ENCODE assay signal across 8 mouse cellular contexts in genomic region chr11:108921506-108922455, GRCm38 (mm10). TPM values are rescaled to one million over a fixed set of nuclear protein-coding genes. Genes with fewer than 3 reads are reported as not detected.
A peak's percentile ranks its signal among the peaks of the same experiment; 100 is the strongest.
DNase-seq lines count a peak whose midpoint lies in the region; ATAC-seq and TF ChIP-seq lines count a peak whose summit lies in the region.

No protein-coding gene starts in this region.

- peaks cover 0 to 26% of the 10 kb centered on the region in 2 experiments for H3K36me3 ChIP-seq in CH12.LX (replicated peaks in 1 of 2; ENCODE audit: control insufficient read depth in 1 of 2, insufficient read depth in 1 of 2, low read length in 1 of 2)
- no peaks in the 10 kb centered on the region; the same call in 1 of the 2 replicates for H3K36me3 ChIP-seq in embryonic facial prominence, embryonic 11.5 days (replicated peaks; ENCODE audit: control insufficient read depth, insufficient read depth, low read depth, low read length)
- no peaks in the 10 kb centered on the region for H3K36me3 ChIP-seq in limb, embryonic 15.5 days
- H3K36me3 ChIP-seq in neural tube, embryonic 11.5 days (ENCODE audit: control insufficient read depth, insufficient read depth, low read length): peaks cover 6% of the 10 kb centered on the region

- H3K27ac ChIP-seq in CH12.LX (ENCODE audit: insufficient read depth, low read depth): no peak overlapping the region
- peak overlapping the region; percentile 100 for H3K27ac ChIP-seq in embryonic facial prominence, embryonic 11.5 days (replicated peaks; ENCODE audit: low read depth, low read length)
- H3K27ac ChIP-seq in limb, embryonic 15.5 days: peak overlapping the region; percentile 100
- H3K27ac ChIP-seq in neural tube, embryonic 11.5 days (ENCODE audit: low read depth, low read length): peak overlapping the region; percentile 100

- H3K4me2 ChIP-seq in CH12.LX (ENCODE audit: insufficient read depth, low read depth, poor library complexity, severe bottlenecking): peak overlapping the region; percentile 75
- peak overlapping the region; percentile 85 for H3K4me2 ChIP-seq in embryonic facial prominence, embryonic 11.5 days (ENCODE audit: low read depth, low read length)
- peak overlapping the region; percentile 50 for H3K4me2 ChIP-seq in limb, embryonic 15.5 days
- peak overlapping the region; percentile 86 for H3K4me2 ChIP-seq in neural tube, embryonic 11.5 days (ENCODE audit: low read depth)

- no peak for TF ChIP-seq CTCF in CH12.LX (conservative IDR thresholded peaks at IDR 0.05 in 1 of 2, IDR thresholded peaks at IDR 0.05 in 1 of 2; ENCODE audit: low read depth in 2 of 2, low read length in 2 of 2)

- intact Hi-C loops in heart, postnatal 36 days (cut with DNase I): loop anchor here (10.0 kb wide), 1 partner anchor 443 kb away; the partner anchor contains the start of gene Gna13

- H3K4me3 ChIP-seq in CH12.LX (replicated peaks in 1 of 3; ENCODE audit: low read depth in 2 of 3, low read length in 2 of 3, poor library complexity in 1 of 3): peak overlapping the region; percentile 79 to 96 (median 80)
- H3K4me3 ChIP-seq in embryonic facial prominence, embryonic 11.5 days (ENCODE audit: low read depth, low read length): peak overlapping the region; percentile 91
- H3K4me3 ChIP-seq in limb, embryonic 15.5 days: peak overlapping the region; percentile 73
- peak overlapping the region; percentile 90 for H3K4me3 ChIP-seq in neural tube, embryonic 11.5 days (ENCODE audit: low read depth, low read length)

- WGBS in embryonic facial prominence, embryonic 11.5 days: under 1% methylated on average over 58 of the region's 62 CpGs
- under 1% methylated on average over 56 of the region's 62 CpGs for WGBS in limb, embryonic 15.5 days
- WGBS in neural tube, embryonic 11.5 days: under 1% methylated on average over 60 of the region's 62 CpGs

- in situ Hi-C loops in CH12.LX (cut with MboI; ENCODE audit: low pct_ligation_motif_present, low pct_unique_long_range_greater_than_20kb, low sequenced_read_pairs): loop anchor here (10.0 kb wide), 1 partner anchor 467 kb away; no protein-coding TSS in a partner anchor

- no peak for TF ChIP-seq RAD21 in CH12.LX (IDR thresholded peaks at IDR 0.05; ENCODE audit: low read depth, low read length)

- TF ChIP-seq EP300 in CH12.LX (IDR thresholded peaks at IDR 0.05; ENCODE audit: low read length): no peak

- TF ChIP-seq POLR2A in CH12.LX (IDR thresholded peaks at IDR 0.05; ENCODE audit: low read depth, low read length): no peak

- H3K4me1 ChIP-seq in CH12.LX (ENCODE audit: control insufficient read depth in 1 of 2, insufficient read depth in 2 of 2): peaks cover 14 to 61% of the 10 kb centered on the region in 2 experiments
- H3K4me1 ChIP-seq in embryonic facial prominence, embryonic 11.5 days (ENCODE audit: control insufficient read depth, insufficient read depth, low read length): peaks cover 19% of the 10 kb centered on the region
- H3K4me1 ChIP-seq in limb, embryonic 15.5 days: peaks cover 49% of the 10 kb centered on the region
- peaks cover 36% of the 10 kb centered on the region for H3K4me1 ChIP-seq in neural tube, embryonic 11.5 days (ENCODE audit: control insufficient read depth, insufficient read depth, low read length)

- dilution Hi-C loops in CH12.LX (cut with MboI; ENCODE audit: extremely low pct_ligation_motif_present, extremely low pct_unique_long_range_greater_than_20kb, low sequenced_read_pairs): no loop called here

- H3K9me3 ChIP-seq in CH12.LX (replicated peaks; ENCODE audit: low read length): peaks cover 5% of the 10 kb centered on the region
- no peaks in the 10 kb centered on the region; the same call in 1 of the 2 replicates for H3K9me3 ChIP-seq in embryonic facial prominence, embryonic 11.5 days (replicated peaks; ENCODE audit: control insufficient read depth, low read length)
- H3K9me3 ChIP-seq in limb, embryonic 15.5 days: no peaks in the 10 kb centered on the region
- no peaks in the 10 kb centered on the region for H3K9me3 ChIP-seq in neural tube, embryonic 11.5 days (ENCODE audit: control insufficient read depth, low read length)

- no peak for ATAC-seq in embryonic facial prominence, embryonic 11.5 days (replicated peaks; ENCODE audit: insufficient number of reproducible peaks, low FRiP score, low TSS enrichment, low read depth)
- no peak for ATAC-seq in limb, embryonic 15.5 days (ENCODE audit: insufficient number of reproducible peaks, low FRiP score, low TSS enrichment, low read depth)
- ATAC-seq in neural tube, embryonic 11.5 days (ENCODE audit: insufficient read depth, low FRiP score, low TSS enrichment): peak; percentile 14; the same call in 1 of the 2 replicates

- DNase-seq in adrenal gland, adult 2 months: peak; percentile 69
- no peak for DNase-seq in adrenal gland, postnatal 4 days (ENCODE audit: low spot score in 2 of 2)
- DNase-seq in CH12.LX (ENCODE audit: extremely low read depth): no peak
- peak; percentile 70 for DNase-seq in embryonic facial prominence, embryonic 11.5 days (ENCODE audit: low spot score)
- DNase-seq in heart, postnatal 36 days: peak; percentile 44 to 52
- peak; percentile 68 for DNase-seq in neural tube, embryonic 11.5 days (ENCODE audit: low spot score)
- DNase-seq in natural killer cell, adult 2 months (ENCODE audit: low spot score in 2 of 2): no peak

- H3K27me3 ChIP-seq in CH12.LX (replicated peaks): no peaks in the 10 kb centered on the region
- H3K27me3 ChIP-seq in embryonic facial prominence, embryonic 11.5 days (ENCODE audit: control insufficient read depth, insufficient read depth, low read length): no peaks in the 10 kb centered on the region
- H3K27me3 ChIP-seq in limb, embryonic 15.5 days: no peaks in the 10 kb centered on the region
- H3K27me3 ChIP-seq in neural tube, embryonic 11.5 days (ENCODE audit: control insufficient read depth, insufficient read depth, low read length): no peaks in the 10 kb centered on the region

- H3K79me2 ChIP-seq in CH12.LX (replicated peaks; ENCODE audit: control insufficient read depth, extremely low read depth, insufficient read depth, poor library complexity, severe bottlenecking): peaks cover 19% of the 10 kb centered on the region

- H3K9ac ChIP-seq in CH12.LX (ENCODE audit: insufficient read depth, low read depth): peak overlapping the region; percentile 67
- H3K9ac ChIP-seq in embryonic facial prominence, embryonic 11.5 days (replicated peaks; ENCODE audit: low read length): peak overlapping the region; percentile 92
- peak overlapping the region; percentile 87 for H3K9ac ChIP-seq in limb, embryonic 15.5 days
- H3K9ac ChIP-seq in neural tube, embryonic 11.5 days (ENCODE audit: low read length): peak overlapping the region; percentile 97

TF ChIP-seq in CH12.LX, 34 proteins besides CTCF, POLR2A, EP300 and RAD21:
- TF ChIP-seq CHD2 (IDR thresholded peaks at IDR 0.05; ENCODE audit: low read length) (no peak), RCOR1 (conservative IDR thresholded peaks at IDR 0.05; ENCODE audit: low read depth, low read length) (no peak), TCF12 (IDR thresholded peaks at IDR 0.05; ENCODE audit: low read depth, low read length) (no peak), SIN3A (IDR thresholded peaks at IDR 0.05; ENCODE audit: low read length) (no peak; the same call in 1 of the 2 replicates), BHLHE40 (IDR thresholded peaks at IDR 0.05; ENCODE audit: low read depth, low read length) (no peak), ZMIZ1 (IDR thresholded peaks at IDR 0.05; ENCODE audit: low read depth, low read length) (no peak), GABPA (IDR thresholded peaks at IDR 0.05; ENCODE audit: insufficient replicate concordance, low read depth, low read length) (no peak), MAZ (IDR thresholded peaks at IDR 0.05; ENCODE audit: low read depth, low read length) (no peak; the same call in 1 of the 2 replicates), ZNF384 (IDR thresholded peaks at IDR 0.05; ENCODE audit: low read depth, low read length) (no peak), UBTF (IDR thresholded peaks at IDR 0.05; ENCODE audit: low read depth, low read length) (peak; percentile 91; the same call in 1 of the 2 replicates), ELF1 (IDR thresholded peaks at IDR 0.05; ENCODE audit: low read depth, low read length) (0 out of 2 replicates have a peak, but pooled peaks have one; percentile 5), POLR2AphosphoS2 (IDR thresholded peaks at IDR 0.05; ENCODE audit: low read depth, low read length) (no peak)

RNA-seq across cellular contexts. Expression of gene Axin2, which starts 1.6 kb away (rescaled TPM):
- total RNA-seq in adrenal gland, adult 2 months (2021): 10 to 100 TPM; 28.6 to 47.1 TPM
- 25.7 and 31.4 TPM in 2 replicates for polyA plus RNA-seq in adrenal gland, adult 2 months (2012; rRNA removed)
- 10 to 100 TPM; 48.9 to 52.8 TPM for total RNA-seq in adrenal gland, postnatal 4 days (2021)
- total RNA-seq in CH12.LX (2012; rRNA removed) (16.6 TPM in 2 replicates), CH12.LX (2014; rRNA removed) (12.9 and 14.2 TPM in 2 replicates)
- 27.1 and 29.9 TPM in 2 replicates for polyA plus RNA-seq in CH12.LX (2012; ENCODE audit: insufficient read length, low read depth)
- polyA plus RNA-seq in embryonic facial prominence, embryonic 11.5 days (2014; fragmentation: Nextera tagmentation; extraction: Ambion mirVana): 15.3 and 15.9 TPM in 2 replicates
- total RNA-seq in heart, postnatal 36 days (2021): 1 to 10 TPM; 4.1 to 6.2 TPM
- polyA plus RNA-seq in limb, embryonic 15.5 days (2015; fragmentation: Nextera tagmentation; extraction: Ambion mirVana): 15.8 and 20.3 TPM in 2 replicates
- 16.4 and 21.2 TPM in 2 replicates for polyA plus RNA-seq in neural tube, embryonic 11.5 days (2014; fragmentation: Nextera tagmentation; extraction: Ambion mirVana)

Comparison
In these comparisons a context has a peak if more than half of its experiments do, and no peak if none do; other contexts are left out.
1. DNase-seq: peak in adrenal gland, adult 2 months (single experiment), embryonic facial prominence, embryonic 11.5 days (single experiment), heart, postnatal 36 days (2 of 2) and neural tube, embryonic 11.5 days (single experiment); none in adrenal gland, postnatal 4 days (0 of 2), CH12.LX (single experiment) and natural killer cell, adult 2 months (0 of 2).
2. Peak in every context shown above with its lines, with median percentiles within 50 percentile points of each other: H3K4me2 ChIP-seq, H3K4me3 ChIP-seq and H3K9ac ChIP-seq.